Mouse (Mus musculus) CH12.LX (cell line): Measurements from ENCODE around the gene Naxe. TPM values are rescaled to one million over a fixed set of nuclear protein-coding genes. Genes with fewer than 3 reads are reported as not detected.

Source experiments
- DNase-seq: peaks from one replicate; pipeline ENCODE4 v3.0.0-alpha.2; 2013; ENCODE audit errors: extremely low read depth
- H3K27ac ChIP-seq: 2 replicates; pipeline ENCODE4 v1.5.1; 2012; ENCODE audit warnings: low read depth, mild to moderate bottlenecking, control low read depth, moderate library complexity; ENCODE audit not compliant: insufficient read depth
- H3K27me3 ChIP-seq: replicated peaks from 2 replicates; pipeline ENCODE3; 2012; ENCODE audit warnings: inconsistent platforms
- H3K36me3 ChIP-seq, 2 experiments: replicated peaks in 1 of 2; 2 replicates each; pipeline versions ENCODE3 to v1.6.1; 2012; ENCODE audit warnings: inconsistent platforms in 1 of 2, low read length in 1 of 2, mild to moderate bottlenecking in 1 of 2, mixed read lengths in 1 of 2, moderate library complexity in 1 of 2; ENCODE audit not compliant: control insufficient read depth in 1 of 2, insufficient read depth in 1 of 2
- H3K4me1 ChIP-seq, 2 experiments: 2 replicates each; pipeline ENCODE4 v1.6.1; 2012; ENCODE audit warnings: inconsistent platforms in 1 of 2, moderate library complexity in 1 of 2; ENCODE audit not compliant: insufficient read depth in 2 of 2, control insufficient read depth in 1 of 2
- H3K4me2 ChIP-seq: 2 replicates; pipeline ENCODE4 v1.6.1; 2012; ENCODE audit warnings: low read depth, mild to moderate bottlenecking, control low read depth; ENCODE audit not compliant: poor library complexity, insufficient read depth, severe bottlenecking
- H3K4me3 ChIP-seq, 3 experiments: fragments of 150-350 bp in 1 of 3; sonication (generic) in 1 of 3; replicated peaks in 1 of 3; 2 replicates each; pipeline versions ENCODE3 to v1.5.1; 2011 to 2012; ENCODE audit warnings: low read depth in 2 of 3, low read length in 2 of 3, mild to moderate bottlenecking in 2 of 3, moderate library complexity in 2 of 3, control low read depth in 1 of 3, improper control_type of control experiment in 1 of 3, inconsistent platforms in 1 of 3, mixed read lengths in 1 of 3; ENCODE audit not compliant: poor library complexity in 1 of 3
- H3K79me2 ChIP-seq: replicated peaks from 2 replicates; pipeline ENCODE4 v1.6.1; 2012; ENCODE audit warnings: mild to moderate bottlenecking, moderate library complexity; ENCODE audit not compliant: control insufficient read depth, poor library complexity, insufficient read depth, severe bottlenecking; ENCODE audit errors: extremely low read depth
- H3K9ac ChIP-seq: 2 replicates; pipeline ENCODE4 v1.6.1; 2012; ENCODE audit warnings: low read depth, mild to moderate bottlenecking, control low read depth, moderate library complexity; ENCODE audit not compliant: insufficient read depth
- H3K9me3 ChIP-seq: replicated peaks from 2 replicates; pipeline ENCODE3; 2012; ENCODE audit warnings: low read length, inconsistent platforms, mixed read lengths
- BHLHE40 ChIP-seq: IDR thresholded peaks from 2 replicates; pipeline ENCODE4 v1.6.1; 2011; ENCODE audit warnings: mild to moderate bottlenecking, low read depth, low read length, improper control_type of control experiment
- CHD1 ChIP-seq: IDR thresholded peaks from 2 replicates; pipeline ENCODE4 v1.6.1; 2012; ENCODE audit warnings: low read depth, low read length, improper control_type of control experiment, inconsistent platforms
- CHD2 ChIP-seq: IDR thresholded peaks from 2 replicates; pipeline ENCODE4 v1.6.1; 2011; ENCODE audit warnings: low read length, improper control_type of control experiment
- CTCF ChIP-seq, 2 experiments: IDR thresholded peaks in 1 of 2; conservative IDR thresholded peaks in 1 of 2; 2 replicates each; pipeline ENCODE4 v1.5.1; 2011 to 2012; ENCODE audit warnings: low read depth in 2 of 2, low read length in 2 of 2, improper control_type of control experiment in 1 of 2, inconsistent platforms in 1 of 2, mild to moderate bottlenecking in 1 of 2, moderate library complexity in 1 of 2
- EP300 ChIP-seq: IDR thresholded peaks from 2 replicates; pipeline ENCODE4 v1.6.1; 2011; ENCODE audit warnings: low read length, improper control_type of control experiment
- GABPA ChIP-seq: IDR thresholded peaks from 2 replicates; pipeline ENCODE4 v1.6.1; 2012; ENCODE audit warnings: low read depth, low read length, improper control_type of control experiment, inconsistent platforms; ENCODE audit not compliant: insufficient replicate concordance
- JUN ChIP-seq: IDR thresholded peaks from 2 replicates; pipeline ENCODE4 v1.6.1; 2011; ENCODE audit warnings: low read depth, mild to moderate bottlenecking, low read length, improper control_type of control experiment, moderate library complexity; ENCODE audit not compliant: insufficient read depth
- JUND ChIP-seq: conservative IDR thresholded peaks from 2 replicates; pipeline ENCODE4 v1.6.1; 2011; ENCODE audit warnings: low read depth, low read length, improper control_type of control experiment
- MAX ChIP-seq: IDR thresholded peaks from 2 replicates; pipeline ENCODE4 v1.6.1; 2011; ENCODE audit warnings: low read length, improper control_type of control experiment
- MAZ ChIP-seq: IDR thresholded peaks from 2 replicates; pipeline ENCODE4 v1.6.1; 2012; ENCODE audit warnings: low read depth, mild to moderate bottlenecking, inconsistent platforms, low read length, improper control_type of control experiment, moderate library complexity
- MXI1 ChIP-seq: IDR thresholded peaks from 2 replicates; pipeline ENCODE4 v1.6.1; 2011; ENCODE audit warnings: mild to moderate bottlenecking, low read depth, low read length, improper control_type of control experiment
- NELFE ChIP-seq: IDR thresholded peaks from 2 replicates; pipeline ENCODE4 v1.6.1; 2011; ENCODE audit warnings: low read depth, low read length, improper control_type of control experiment
- NRF1 ChIP-seq: IDR thresholded peaks from 2 replicates; pipeline ENCODE4 v1.6.1; 2014; ENCODE audit warnings: low read depth, mild to moderate bottlenecking, inconsistent platforms, low read length, improper control_type of control experiment, moderate library complexity
- PAX5 ChIP-seq: IDR thresholded peaks from 2 replicates; pipeline ENCODE4 v1.6.1; 2012; ENCODE audit warnings: low read length, inconsistent platforms, mixed read lengths
- POLR2A ChIP-seq: IDR thresholded peaks from 2 replicates; pipeline ENCODE4 v1.6.1; 2011; ENCODE audit warnings: low read depth, mild to moderate bottlenecking, improper control_type of control experiment, low read length
- RAD21 ChIP-seq: IDR thresholded peaks from 2 replicates; pipeline ENCODE4 v1.6.1; 2011; ENCODE audit warnings: low read depth, mild to moderate bottlenecking, low read length, improper control_type of control experiment, moderate library complexity
- RCOR1 ChIP-seq: conservative IDR thresholded peaks from 2 replicates; pipeline ENCODE4 v1.6.1; 2012; ENCODE audit warnings: low read depth, mild to moderate bottlenecking, inconsistent platforms, low read length, improper control_type of control experiment
- SIN3A ChIP-seq: IDR thresholded peaks from 2 replicates; pipeline ENCODE4 v1.6.1; 2012; ENCODE audit warnings: low read length, improper control_type of control experiment, inconsistent platforms
- TBP ChIP-seq: conservative IDR thresholded peaks from 2 replicates; pipeline ENCODE4 v1.6.1; 2011; ENCODE audit warnings: low read depth, low read length, improper control_type of control experiment
- TCF12 ChIP-seq: IDR thresholded peaks from 2 replicates; pipeline ENCODE4 v1.6.1; 2014; ENCODE audit warnings: low read depth, mild to moderate bottlenecking, inconsistent platforms, low read length, improper control_type of control experiment
- USF1 ChIP-seq: IDR thresholded peaks from 2 replicates; pipeline ENCODE4 v1.6.1; 2014; ENCODE audit warnings: low read depth, mild to moderate bottlenecking, inconsistent platforms, low read length, improper control_type of control experiment
- USF2 ChIP-seq: conservative IDR thresholded peaks from 2 replicates; pipeline ENCODE4 v1.6.1; 2011; ENCODE audit warnings: low read depth, low read length, improper control_type of control experiment
- ZC3H11A ChIP-seq: IDR thresholded peaks from 2 replicates; pipeline ENCODE4 v1.6.1; 2012; ENCODE audit warnings: low read depth, mild to moderate bottlenecking, inconsistent platforms, low read length, improper control_type of control experiment
- ZKSCAN1 ChIP-seq: IDR thresholded peaks from 2 replicates; pipeline ENCODE4 v1.6.1; 2012; ENCODE audit warnings: low read depth, inconsistent platforms, low read length, improper control_type of control experiment, borderline replicate concordance
- ZNF384 ChIP-seq: IDR thresholded peaks from 2 replicates; pipeline ENCODE4 v1.6.1; 2012; ENCODE audit warnings: low read depth, low read length, improper control_type of control experiment, inconsistent platforms
- dilution Hi-C: fragments of 300-500 bp; cut with MboI; formaldehyde crosslinking; loops from 2 replicates; pipeline ENCODE4 v1.14.3; 2020; ENCODE audit warnings: low sequenced_read_pairs; ENCODE audit not compliant: extremely low pct_unique_long_range_greater_than_20kb, extremely low pct_ligation_motif_present
- in situ Hi-C: fragments of 300-500 bp; cut with MboI; formaldehyde crosslinking; loops from 3 replicates; pipeline ENCODE4 v1.14.3; 2019; ENCODE audit warnings: low sequenced_read_pairs, low pct_ligation_motif_present, low pct_unique_long_range_greater_than_20kb, mixed read lengths
- polyA plus RNA-seq: library from polyadenylated mRNA; unstranded; fragments of >175 nt; gene quantifications from 2 replicates; pipeline ENCODE4 v1.2.1, GENCODE M21; 2012; ENCODE audit warnings: low read depth; ENCODE audit not compliant: insufficient read length
- total RNA-seq, 2 experiments: library from RNA; depleted of rRNA; stranded (reverse); fragments of 300-350 nt in 1 of 2; fragments of >200 nt in 1 of 2; gene quantifications; 2 replicates each; pipeline ENCODE4 v1.2.3; 2012 to 2014

The Naxe gene
- total and polyA plus RNA-seq, 3 experiments = 65.6 to 124 (median 91.3) TPM

- dilution Hi-C loops = no loop called here
- no peaks in the 10 kb centered on the region for H3K27me3 ChIP-seq
- peaks cover 63 to 94% of the 10 kb centered on the region in 2 experiments for H3K36me3 ChIP-seq
- in situ Hi-C loops = no loop called here
- H3K9ac ChIP-seq = no peak overlapping the region
- H3K79me2 ChIP-seq = no peaks in the 10 kb centered on the region
- H3K27ac ChIP-seq = no peak overlapping the region
- no peak for DNase-seq
- no peak for TF ChIP-seq MXI1
- no peak for TF ChIP-seq JUN
- TF ChIP-seq ZNF384 = no peak
- no peak for TF ChIP-seq SIN3A
- no peak for TF ChIP-seq USF2
- TF ChIP-seq MAZ = no peak
- TF ChIP-seq MAX = no peak
- no peak for TF ChIP-seq NELFE
- TF ChIP-seq JUND = no peak
- no peak for TF ChIP-seq BHLHE40
- TF ChIP-seq ZKSCAN1 = no peak
- no peak for TF ChIP-seq CTCF (conservative IDR thresholded peaks at IDR 0.05 in 1 of 2, IDR thresholded peaks at IDR 0.05 in 1 of 2; ENCODE audit: low read depth in 2 of 2, low read length in 2 of 2)
- no peak for TF ChIP-seq NRF1
- TF ChIP-seq TBP = no peak
- no peak for TF ChIP-seq RAD21
- no peak for TF ChIP-seq PAX5
- no peak overlapping the region for H3K4me3 ChIP-seq
- no peak overlapping the region for H3K4me2 ChIP-seq
- no peaks in the 10 kb centered on the region for H3K9me3 ChIP-seq
- peaks cover 0 to 13% of the 10 kb centered on the region in 2 experiments; a peak in 1 of 4 replicates for H3K4me1 ChIP-seq
Observed at GRCm38 (mm10) chr3:88101736-88102135, 43.4 kb upstream of the Naxe start.

- H3K36me3 ChIP-seq = peaks cover 62 to 92% of the 10 kb centered on the region in 2 experiments
- H3K9me3 ChIP-seq = no peaks in the 10 kb centered on the region
- no peak overlapping the region for H3K9ac ChIP-seq
- DNase-seq = no peak
- no peak overlapping the region for H3K4me2 ChIP-seq
- no peaks in the 10 kb centered on the region for H3K79me2 ChIP-seq
- dilution Hi-C loops (no loop called here), in situ Hi-C loops (no loop called here)
- no peak for TF ChIP-seq PAX5
- no peak for TF ChIP-seq EP300
- no peak for TF ChIP-seq CHD2
- no peak for TF ChIP-seq USF1
- no peak for TF ChIP-seq TCF12
- TF ChIP-seq GABPA = no peak
- TF ChIP-seq MAX = no peak
- no peak for TF ChIP-seq RCOR1
- no peak for TF ChIP-seq RAD21
- no peak for TF ChIP-seq CTCF (conservative IDR thresholded peaks at IDR 0.05 in 1 of 2, IDR thresholded peaks at IDR 0.05 in 1 of 2; ENCODE audit: low read depth in 2 of 2, low read length in 2 of 2)
- TF ChIP-seq JUND = no peak
- TF ChIP-seq USF2 = no peak
- no peak for TF ChIP-seq MAZ
- no peak for TF ChIP-seq ZC3H11A
- no peak for TF ChIP-seq POLR2A
- TF ChIP-seq CHD1 = no peak
- H3K4me3 ChIP-seq = no peak overlapping the region
- H3K4me1 ChIP-seq = peaks cover 0 to 13% of the 10 kb centered on the region in 2 experiments; a peak in 1 of 4 replicates
- H3K27ac ChIP-seq = no peak overlapping the region
- no peaks in the 10 kb centered on the region for H3K27me3 ChIP-seq
Observed at GRCm38 (mm10) chr3:88100251-88100650, 42.0 kb upstream of the Naxe start.
